Mouse (Mus musculus) left cerebral cortex, postnatal 10 days (tissue): ENCODE measurements around the gene Bglap2. TPM values are rescaled to one million over a fixed set of nuclear protein-coding genes. Genes with fewer than 3 reads are reported as not detected.
"Not testable (repeated sequence)": the region's sequence is repeated elsewhere in the genome, so short reads cannot be mapped to it uniquely, and the experiment has no call there.

Experiments used
- DNase-seq, 2 experiments: peaks; one replicate each; pipeline ENCODE4 v3.0.0; 2021 to 2022; ENCODE audit warnings: low spot score in 2 of 2, mixed read lengths in 1 of 2; ENCODE audit errors: extremely low spot score in 1 of 2
- intact Hi-C: fragments of 180-260 bp; cut with DNase I; formaldehyde crosslinking; loops from one replicate; pipeline ENCODE4 v1.15.1; 2025
- total RNA-seq, 2 experiments: library from RNA; stranded (reverse); gene quantifications; 2 replicates each; pipeline ENCODE4 v1.2.3; 2021

The Bglap2 gene
- not detected for total RNA-seq

GRCm38 (mm10) chr3:88378599-88378998, at the start of gene Bglap2:
Bglap2 (minus strand) TSS chr3:88378699.
- intact Hi-C loops, DNase-seq: not testable (repeated sequence)

GRCm38 (mm10) chr3:88427342-88427905, 48.9 kb upstream of the Bglap2 start:
- intact Hi-C loops, result no loop called here
- DNase-seq, result no peak

GRCm38 (mm10) chr3:88425708-88426420, 47.4 kb upstream of the Bglap2 start:
- intact Hi-C loops, result no loop called here
- no peak for DNase-seq

- no peak for DNase-seq
- intact Hi-C loops, result no loop called here
Measured at GRCm38 (mm10) chr3:88425330-88425689, 46.8 kb upstream of the Bglap2 start.

- intact Hi-C loops, result no loop called here
- peak; percentile 93 to 97 for DNase-seq
Measured at GRCm38 (mm10) chr3:88424605-88425329, 46.3 kb upstream of the Bglap2 start, which contains the start of gene Slc25a44. Slc25a44 (minus strand) TSS chr3:88425139.

- intact Hi-C loops, result no loop called here
- no peak for DNase-seq
Measured at GRCm38 (mm10) chr3:88422020-88422720, 43.7 kb upstream of the Bglap2 start.

DNA sequence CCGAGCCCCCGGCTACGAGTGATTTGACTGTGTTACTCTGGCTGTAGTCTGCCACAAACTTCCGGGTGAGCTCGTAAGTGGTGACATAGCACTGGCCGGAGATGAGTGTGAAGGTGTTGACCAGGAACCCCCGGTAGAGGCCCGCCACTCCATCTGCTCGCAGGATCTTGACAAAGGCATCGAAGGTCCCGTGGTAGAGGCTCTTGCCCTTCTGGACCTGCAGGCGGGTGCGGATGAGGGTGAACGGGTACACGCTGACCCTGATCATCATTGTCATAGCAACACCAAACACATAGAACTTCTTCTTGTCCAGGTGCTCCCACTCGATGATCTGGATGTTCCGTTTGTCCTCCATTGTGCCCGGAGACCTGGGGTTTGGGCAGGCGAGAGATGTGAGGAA, 42.3 kb upstream of the Bglap2 start:
- DNase-seq, result no peak
- intact Hi-C loops, result no loop called here

DNA sequence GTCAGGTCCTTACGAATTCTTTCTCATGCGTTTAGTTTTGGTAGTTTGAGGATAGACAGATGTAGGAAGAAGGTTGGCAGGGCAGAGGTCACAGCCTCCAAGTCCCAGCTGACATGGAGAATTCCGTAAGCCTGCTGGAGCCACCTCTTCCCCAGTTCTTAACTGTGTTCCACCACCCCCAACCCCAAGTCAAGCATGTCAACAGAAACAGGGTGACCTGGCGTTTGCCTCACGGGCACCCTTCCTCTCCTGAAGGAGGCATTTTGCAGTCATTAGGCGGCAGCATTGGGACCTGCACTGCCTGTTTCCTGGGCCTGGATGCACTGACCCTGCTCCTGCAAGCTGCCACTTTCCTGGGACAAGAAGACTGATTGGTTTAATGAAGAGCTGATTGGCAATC, 39.5 kb upstream of the Bglap2 start:
- intact Hi-C loops, result no loop called here
- no peak for DNase-seq

DNA sequence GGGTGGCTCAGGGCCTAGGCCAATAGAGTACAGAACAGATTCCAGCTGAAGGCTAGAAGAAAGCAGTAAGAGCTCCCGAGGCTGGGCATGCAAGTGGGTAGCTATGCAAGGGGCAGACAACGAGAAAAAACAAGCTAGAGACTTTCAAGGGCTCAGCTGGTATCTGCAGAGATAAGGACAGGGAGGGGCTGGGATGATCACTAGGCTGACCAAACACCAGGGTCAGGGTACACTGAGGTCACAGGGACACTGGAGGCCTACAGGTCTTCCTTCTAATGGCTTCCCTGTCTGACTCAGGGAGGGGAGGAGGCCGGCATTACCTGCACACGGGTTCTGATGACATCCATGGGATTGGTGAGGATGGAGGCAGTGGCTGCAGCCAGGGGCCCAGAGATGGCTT, 37.2 kb upstream of the Bglap2 start:
- DNase-seq, result no peak
- intact Hi-C loops, result no loop called here

- no peak for DNase-seq
- intact Hi-C loops, result no loop called here
Measured at GRCm38 (mm10) chr3:88412636-88413035, 34.1 kb upstream of the Bglap2 start.

DNA sequence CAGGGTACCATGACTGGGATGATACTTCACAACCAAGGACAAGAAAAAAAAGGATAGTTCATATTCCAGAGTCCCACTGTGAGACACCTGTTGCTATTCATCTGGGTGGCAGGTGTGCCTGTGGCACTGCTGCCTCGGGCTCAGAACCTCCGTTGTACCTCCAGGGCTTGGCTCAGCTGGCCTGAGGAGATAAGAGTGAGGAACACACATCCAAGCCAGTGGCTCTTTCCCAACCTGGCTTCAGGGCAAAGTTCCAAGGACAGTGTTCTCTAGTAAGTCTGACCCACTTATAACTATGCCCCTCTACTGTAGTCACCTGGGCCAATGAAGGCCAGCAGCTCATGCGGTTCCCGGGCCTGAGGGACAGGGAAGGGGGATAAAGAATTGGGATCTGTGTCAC, 33.2 kb upstream of the Bglap2 start:
- intact Hi-C loops, result no loop called here
- DNase-seq, result no peak

GRCm38 (mm10) chr3:88410645-88411031, 32.1 kb upstream of the Bglap2 start:
- DNase-seq, result no peak
- intact Hi-C loops, result no loop called here

DNA sequence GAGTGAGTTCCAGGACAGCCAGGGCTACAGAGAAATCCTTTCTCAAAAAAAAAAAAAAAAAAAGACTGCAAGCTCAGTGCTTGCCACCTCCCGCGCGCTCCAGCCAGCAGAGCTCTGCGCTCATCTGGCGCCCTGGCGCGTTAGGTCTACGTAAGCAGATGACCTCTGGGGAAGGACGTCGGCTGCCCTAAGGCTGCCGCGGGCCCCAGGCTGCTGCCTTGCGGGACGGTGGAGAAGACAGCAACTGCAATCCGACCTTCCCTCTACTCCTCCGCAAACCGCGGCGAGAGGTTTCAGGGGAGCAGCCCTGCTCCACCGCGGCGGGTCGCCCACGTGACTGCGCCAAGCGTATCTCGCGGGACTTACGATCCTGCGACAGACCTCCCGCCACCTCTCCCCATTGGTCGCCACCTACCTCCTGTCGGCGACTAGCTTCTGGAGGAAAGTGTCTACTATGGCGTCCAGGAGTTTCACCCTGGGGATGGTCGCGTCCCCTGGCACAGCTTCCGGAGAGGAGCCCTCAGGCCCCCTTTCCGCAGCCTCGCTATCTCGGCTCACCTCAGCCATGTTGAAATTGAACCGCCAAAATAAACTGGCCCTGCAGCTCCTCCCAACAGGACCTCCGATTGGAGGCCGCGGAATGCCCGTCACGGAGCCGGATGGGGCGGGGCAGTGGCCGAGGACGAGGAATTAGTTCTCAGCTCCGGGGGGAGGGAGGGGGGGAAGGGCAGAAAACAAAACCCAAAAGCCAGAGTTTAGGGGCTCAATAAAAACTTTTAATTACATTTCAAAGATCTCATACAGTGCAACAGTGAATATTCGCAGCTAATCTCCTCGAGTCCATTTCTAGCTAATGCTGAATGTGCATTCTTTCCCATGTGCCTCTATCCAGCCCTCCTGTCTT, 31.5 kb upstream of the Bglap2 start, which contains the start of gene Pmf1:
Gene Pmf1, minus strand, starts transcription at position 591 of the 904 bp plus-strand sequence.
- DNase-seq, result peak; percentile 82 to 96

DNA sequence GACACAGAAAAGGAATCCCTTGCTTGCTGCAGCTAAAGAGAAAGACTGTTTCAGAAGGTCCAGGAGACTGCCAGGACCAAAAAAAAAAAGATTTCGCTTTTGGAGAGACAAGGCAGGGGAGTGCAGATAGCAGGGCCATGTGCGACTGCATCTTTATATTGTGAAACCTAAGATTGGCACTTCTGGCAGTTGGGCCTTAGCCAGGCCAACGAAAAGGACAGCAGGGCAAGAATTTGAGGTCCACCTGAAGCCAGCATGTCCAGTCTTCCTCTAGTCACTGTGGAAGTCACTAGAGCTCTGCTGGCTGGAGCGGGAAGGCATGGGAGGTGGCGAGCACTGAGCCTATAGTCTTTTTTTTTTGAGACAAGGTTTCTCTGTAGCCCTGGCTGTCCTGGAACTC, 30.5 kb upstream of the Bglap2 start:
- no peak for DNase-seq
- intact Hi-C loops, result no loop called here

More for the DNA sequence above, 31.5 kb upstream of the Bglap2 start, which contains the start of gene Pmf1:
- intact Hi-C loops, result no loop called here

GRCm38 (mm10) chr3:88407529-88407928, 29.0 kb upstream of the Bglap2 start:
- intact Hi-C loops, result loop anchor here (2.0 kb wide), 2 partner anchors 59 to 119 kb away; no protein-coding TSS in a partner anchor
- DNase-seq, result no peak

GRCm38 (mm10) chr3:88407090-88407489, 28.6 kb upstream of the Bglap2 start:
- peak; percentile 67 to 75 for DNase-seq
- intact Hi-C loops, result loop anchor here (2.0 kb wide), 2 partner anchors 60 to 120 kb away; no protein-coding TSS in a partner anchor

- no peak for DNase-seq
- intact Hi-C loops, result no loop called here
Measured at GRCm38 (mm10) chr3:88403522-88404230, 25.2 kb upstream of the Bglap2 start.

DNA sequence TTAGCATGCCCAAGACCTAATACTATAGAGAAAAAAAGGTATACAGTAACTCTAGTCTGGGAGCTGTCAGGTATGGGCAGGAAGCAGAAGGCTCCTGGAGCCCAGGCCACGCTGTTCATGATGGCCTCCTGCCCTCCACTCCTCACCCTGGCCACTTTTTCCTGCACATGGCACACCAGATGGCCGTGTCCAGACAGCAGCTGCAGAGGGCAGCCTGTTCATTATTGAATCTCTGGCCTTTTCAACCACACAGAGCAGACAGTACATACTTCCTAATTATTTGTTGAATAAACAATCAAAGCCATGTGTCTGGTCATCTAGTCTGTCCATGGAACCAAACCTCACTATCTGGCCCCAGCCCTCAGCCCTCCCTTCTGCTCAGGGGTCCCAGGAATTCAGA, 20.2 kb upstream of the Bglap2 start:
- intact Hi-C loops, result no loop called here
- DNase-seq, result no peak
